Mouse (Mus musculus): ENCODE results near the gene Sh2d3c. TPM values are rescaled to one million over a fixed set of nuclear protein-coding genes. Genes with fewer than 3 reads are reported as not detected.

Gene Sh2d3c
- polyA plus RNA-seq, 1 experiment from 2014 or later: 37.6 TPM

- no peak for ATAC-seq (ENCODE audit: insufficient read depth)
- no peak overlapping the region for H3K27ac ChIP-seq (ENCODE audit: low read depth)
- H3K4me3 ChIP-seq (ENCODE audit: low read depth, low read length): no peak overlapping the region
- peaks cover 63% of the 10 kb centered on the region for H3K36me3 ChIP-seq (ENCODE audit: insufficient read depth)
- no peaks in the 10 kb centered on the region for H3K27me3 ChIP-seq (ENCODE audit: insufficient read depth, low read length)
- no peaks in the 10 kb centered on the region for H3K9me3 ChIP-seq (ENCODE audit: low read depth, low read length)
- no peak for DNase-seq
- H3K9ac ChIP-seq: no peak overlapping the region
- WGBS: 91% methylated on average over 8 of the region's 8 CpGs
- no peak for TF ChIP-seq CTCF (IDR thresholded peaks at IDR 0.05; ENCODE audit: low read depth)
- peaks cover 3% of the 10 kb centered on the region; the same call in 1 of the 2 replicates for H3K4me1 ChIP-seq (ENCODE audit: insufficient read depth)
- no peak overlapping the region for H3K4me2 ChIP-seq
Measured at GRCm38 (mm10) chr2:32687562-32687961, 33.3 kb upstream of the Sh2d3c start.

- Histone ChIP-seq H3K9me3 (ENCODE audit: low read depth, low read length) (no peaks in the 10 kb centered on the region), H3K27me3 (ENCODE audit: insufficient read depth, low read length) (no peaks in the 10 kb centered on the region), H3K27ac (ENCODE audit: low read depth) (no peak overlapping the region), H3K9ac (no peak overlapping the region), H3K4me3 (ENCODE audit: low read depth, low read length) (no peak overlapping the region), H3K4me1 (ENCODE audit: insufficient read depth) (peaks cover 12% of the 10 kb centered on the region), H3K4me2 (no peak overlapping the region), H3K36me3 (ENCODE audit: insufficient read depth) (peaks cover 46% of the 10 kb centered on the region)
- peak; percentile 95 for DNase-seq
- WGBS: 21% methylated on average over 5 of the region's 5 CpGs
- no peak for ATAC-seq (ENCODE audit: insufficient read depth)
- peak; percentile 100 for TF ChIP-seq CTCF (IDR thresholded peaks at IDR 0.05; ENCODE audit: low read depth)
Measured at GRCm38 (mm10) chr2:32689420-32689819, 31.4 kb upstream of the Sh2d3c start.

DNA sequence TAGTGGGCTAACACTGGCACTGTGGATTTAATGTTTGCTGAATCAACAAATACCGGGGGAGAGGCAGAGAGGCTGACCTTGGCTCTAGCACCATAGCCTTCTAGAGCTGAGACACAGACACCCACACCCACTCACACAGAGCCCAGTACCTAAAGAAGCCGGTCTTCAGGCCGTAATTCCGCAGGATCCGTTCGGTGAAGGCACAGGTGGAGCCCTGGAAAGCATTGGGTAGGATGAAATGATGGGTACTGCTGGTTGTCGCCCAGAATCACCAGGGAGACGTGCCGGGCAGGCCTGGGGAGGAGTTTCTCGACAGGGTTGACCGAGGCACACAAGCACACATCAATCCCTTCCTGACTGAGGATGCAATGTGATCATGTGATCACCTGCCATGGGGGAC is 29.8 kb upstream of the Sh2d3c start:
- no peak for TF ChIP-seq CTCF (IDR thresholded peaks at IDR 0.05; ENCODE audit: low read depth)
- H3K9me3 ChIP-seq (ENCODE audit: low read depth, low read length): no peaks in the 10 kb centered on the region

DNA sequence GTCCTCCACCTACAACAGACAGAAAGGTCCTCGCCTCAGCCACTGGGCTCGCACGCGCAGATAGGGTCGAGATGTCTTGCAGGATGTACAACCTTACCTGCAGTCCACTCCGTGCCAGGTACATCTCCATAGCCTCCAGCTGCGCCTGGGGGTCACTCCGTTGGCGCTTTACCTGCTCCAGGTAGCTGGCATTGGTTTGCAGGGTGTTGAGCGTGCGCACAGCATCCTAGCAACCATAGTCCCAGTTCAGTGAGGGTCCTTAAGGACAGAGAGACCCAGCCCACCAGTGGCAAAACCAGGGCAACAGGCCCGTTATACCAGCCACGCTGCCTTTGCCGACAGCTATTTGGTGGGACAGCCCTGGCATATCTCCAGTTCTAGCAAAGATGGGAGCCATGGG is 28.4 kb upstream of the Sh2d3c start:
- Histone ChIP-seq H3K4me2 (peak overlapping the region; percentile 90), H3K9ac (no peak overlapping the region), H3K27me3 (ENCODE audit: insufficient read depth, low read length) (no peaks in the 10 kb centered on the region), H3K4me1 (ENCODE audit: insufficient read depth) (peaks cover 12% of the 10 kb centered on the region), H3K27ac (ENCODE audit: low read depth) (no peak overlapping the region), H3K36me3 (ENCODE audit: insufficient read depth) (peaks cover 15% of the 10 kb centered on the region), H3K9me3 (ENCODE audit: low read depth, low read length) (no peaks in the 10 kb centered on the region), H3K4me3 (ENCODE audit: low read depth, low read length) (peak overlapping the region; percentile 86; the same call in 1 of the 2 replicates)
- 89% methylated on average over 14 of the region's 14 CpGs for WGBS
- TF ChIP-seq CTCF (IDR thresholded peaks at IDR 0.05; ENCODE audit: low read depth): no peak
- no peak for ATAC-seq (ENCODE audit: insufficient read depth)
- DNase-seq: no peak

More for the DNA sequence above, 29.8 kb upstream of the Sh2d3c start:
- H3K27ac ChIP-seq (ENCODE audit: low read depth): no peak overlapping the region
- H3K4me2 ChIP-seq: no peak overlapping the region
- DNase-seq: no peak
- H3K27me3 ChIP-seq (ENCODE audit: insufficient read depth, low read length): no peaks in the 10 kb centered on the region
- ATAC-seq (ENCODE audit: insufficient read depth): no peak
- peaks cover 12% of the 10 kb centered on the region for H3K4me1 ChIP-seq (ENCODE audit: insufficient read depth)
- H3K4me3 ChIP-seq (ENCODE audit: low read depth, low read length): no peak overlapping the region
- no peak overlapping the region for H3K9ac ChIP-seq
- 65% methylated on average over 11 of the region's 11 CpGs for WGBS
- peaks cover 29% of the 10 kb centered on the region for H3K36me3 ChIP-seq (ENCODE audit: insufficient read depth)

GRCm38 (mm10) chr2:32693282-32693681 is 27.6 kb upstream of the Sh2d3c start:
- ATAC-seq (ENCODE audit: insufficient read depth) (no peak), DNase-seq (no peak)
- H3K9me3 ChIP-seq (ENCODE audit: low read depth, low read length): no peaks in the 10 kb centered on the region
- peak overlapping the region; percentile 87 for H3K9ac ChIP-seq
- peak overlapping the region; percentile 90 for H3K4me2 ChIP-seq
- TF ChIP-seq CTCF (IDR thresholded peaks at IDR 0.05; ENCODE audit: low read depth): no peak
- no peaks in the 10 kb centered on the region for H3K27me3 ChIP-seq (ENCODE audit: insufficient read depth, low read length)
- H3K27ac ChIP-seq (ENCODE audit: low read depth): peak overlapping the region; percentile 81
- 15% methylated on average over 7 of the region's 7 CpGs for WGBS
- H3K4me3 ChIP-seq (ENCODE audit: low read depth, low read length): peak overlapping the region; percentile 86
- H3K36me3 ChIP-seq (ENCODE audit: insufficient read depth): 0 out of 2 replicates have a peak, but pooled peaks cover 9% of the 10 kb centered on the region
- peaks cover 12% of the 10 kb centered on the region for H3K4me1 ChIP-seq (ENCODE audit: insufficient read depth)

- peak; percentile 85 for TF ChIP-seq CTCF (IDR thresholded peaks at IDR 0.05; ENCODE audit: low read depth)
- Histone ChIP-seq H3K9me3 (ENCODE audit: low read depth, low read length) (no peaks in the 10 kb centered on the region), H3K4me3 (ENCODE audit: low read depth, low read length) (peak overlapping the region; percentile 86), H3K27me3 (ENCODE audit: insufficient read depth, low read length) (no peaks in the 10 kb centered on the region), H3K4me2 (peak overlapping the region; percentile 90), H3K4me1 (ENCODE audit: insufficient read depth) (peaks cover 12% of the 10 kb centered on the region), H3K36me3 (ENCODE audit: insufficient read depth) (0 out of 2 replicates have a peak, but pooled peaks cover 6% of the 10 kb centered on the region), H3K9ac (peak overlapping the region; percentile 87), H3K27ac (ENCODE audit: low read depth) (peak overlapping the region; percentile 81)
- under 1% methylated on average over 51 of the region's 51 CpGs for whole genome bisulfite sequencing
- ATAC-seq (ENCODE audit: insufficient read depth) (peak; percentile 98), DNase-seq (peak; percentile 98)
Measured at GRCm38 (mm10) chr2:32693823-32694411, 26.9 kb upstream of the Sh2d3c start.

GRCm38 (mm10) chr2:32694691-32695090 is 26.2 kb upstream of the Sh2d3c start:
- ATAC-seq (ENCODE audit: insufficient read depth): no peak
- H3K9ac ChIP-seq: peak overlapping the region; percentile 87
- 0 out of 2 replicates have a peak, but pooled peaks cover 6% of the 10 kb centered on the region for H3K36me3 ChIP-seq (ENCODE audit: insufficient read depth)
- H3K27me3 ChIP-seq (ENCODE audit: insufficient read depth, low read length): no peaks in the 10 kb centered on the region
- peaks cover 12% of the 10 kb centered on the region for H3K4me1 ChIP-seq (ENCODE audit: insufficient read depth)
- no peaks in the 10 kb centered on the region for H3K9me3 ChIP-seq (ENCODE audit: low read depth, low read length)
- no peak for DNase-seq
- H3K4me2 ChIP-seq: peak overlapping the region; percentile 90
- TF ChIP-seq CTCF (IDR thresholded peaks at IDR 0.05; ENCODE audit: low read depth): no peak
- 81% methylated on average over 12 of the region's 12 CpGs for WGBS
- H3K27ac ChIP-seq (ENCODE audit: low read depth): peak overlapping the region; percentile 65; the same call in 1 of the 2 replicates
- peak overlapping the region; percentile 86 for H3K4me3 ChIP-seq (ENCODE audit: low read depth, low read length)
